Mouse (Mus musculus): ENCODE measurements around the gene Tbc1d13. TPM values are rescaled to one million over a fixed set of nuclear protein-coding genes. Genes with fewer than 3 reads are reported as not detected.

The Tbc1d13 gene
- polyA plus RNA-seq (2014; fragmentation: Illumina TruSeq; extraction: RNeasy Lipid Tissue Mini Kit (QIAGEN cat#74804); ENCODE audit: low replicate concordance) = 10.1 TPM

DNA sequence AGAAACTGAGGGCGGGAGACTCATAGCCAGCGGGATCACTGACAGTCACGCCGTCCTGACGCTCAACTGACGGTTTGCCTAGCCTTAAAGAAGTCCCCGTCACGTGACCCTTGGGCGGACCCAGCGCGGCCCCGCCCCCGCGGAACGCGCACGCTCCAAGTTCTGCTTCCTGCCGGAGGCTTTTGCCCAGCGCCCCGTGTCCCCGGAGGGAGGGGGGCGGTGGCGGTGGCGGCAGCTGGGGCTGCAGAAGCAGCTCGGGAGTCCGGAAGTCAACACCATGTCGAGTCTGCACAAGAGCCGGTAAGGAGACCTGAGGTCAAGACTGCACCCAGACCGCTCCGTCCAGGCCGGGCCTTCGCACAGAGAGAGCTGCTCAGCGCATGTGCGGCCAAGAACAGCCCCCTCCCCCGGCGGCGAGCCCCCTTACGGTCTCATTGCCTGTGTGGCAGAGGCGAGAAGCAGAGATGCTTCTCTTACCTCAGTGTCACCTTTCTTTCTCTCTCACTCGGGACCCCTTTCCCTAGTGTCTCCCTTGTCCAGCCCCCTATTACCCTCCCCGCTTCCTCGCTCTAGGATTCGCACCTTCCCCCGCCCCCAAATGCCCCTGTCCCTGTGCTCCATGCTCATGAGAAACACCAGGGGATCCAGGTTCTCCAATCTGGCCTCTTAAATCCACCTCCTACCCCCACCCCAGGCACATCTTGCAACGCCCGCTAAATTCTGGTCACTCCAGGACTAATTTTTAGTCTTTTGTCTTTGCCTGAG is at the start of gene Tbc1d13:
Gene Tbc1d13, plus strand, starts transcription at position 134 of the 765 bp plus-strand sequence.

DNA sequence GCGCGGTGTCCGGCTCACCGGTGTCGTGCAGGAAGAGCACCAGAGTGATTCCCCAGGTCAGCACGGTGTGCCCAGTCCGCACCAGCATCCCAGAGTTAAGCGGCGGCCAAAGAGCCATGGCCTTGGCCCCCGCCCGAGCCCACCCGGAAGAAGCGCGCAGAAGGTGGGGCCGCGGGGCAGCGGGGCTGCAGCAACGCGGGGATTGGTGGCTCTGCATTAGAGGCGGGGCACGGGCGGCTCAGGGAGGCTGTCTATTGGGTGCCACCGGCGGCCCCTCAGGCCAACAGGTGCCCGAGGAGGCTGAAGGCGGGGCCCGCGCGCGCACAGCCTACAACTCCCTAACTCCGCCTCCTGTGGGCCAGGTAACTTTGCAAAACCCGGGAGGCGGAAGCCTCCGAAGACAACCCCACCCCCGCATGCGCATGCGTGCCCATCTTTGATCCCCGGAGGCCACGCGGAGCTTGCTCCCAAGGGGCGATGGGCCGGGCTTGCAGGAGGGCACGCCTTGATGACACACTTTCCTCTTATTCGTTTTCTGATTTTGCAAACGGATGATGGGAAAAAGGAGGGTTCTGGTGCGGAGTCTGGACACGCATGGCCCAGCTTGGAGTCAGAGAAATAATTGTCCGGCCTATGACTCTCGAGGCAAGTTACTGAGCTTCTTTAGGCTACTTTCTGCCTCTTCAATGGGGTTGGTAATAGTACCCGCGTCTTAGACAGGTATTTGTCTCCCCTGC is 39.9 kb upstream of the Tbc1d13 start, which contains the start of gene Zdhhc12:
Gene Zdhhc12, minus strand, starts transcription at position 178 of the 737 bp plus-strand sequence.

GRCm38 (mm10) chr2:30124472-30125274 is 8.9 kb upstream of the Tbc1d13 start, which contains the start of gene Zer1:
Gene Zer1 (minus strand): TSS chr2:30124585.

DNA sequence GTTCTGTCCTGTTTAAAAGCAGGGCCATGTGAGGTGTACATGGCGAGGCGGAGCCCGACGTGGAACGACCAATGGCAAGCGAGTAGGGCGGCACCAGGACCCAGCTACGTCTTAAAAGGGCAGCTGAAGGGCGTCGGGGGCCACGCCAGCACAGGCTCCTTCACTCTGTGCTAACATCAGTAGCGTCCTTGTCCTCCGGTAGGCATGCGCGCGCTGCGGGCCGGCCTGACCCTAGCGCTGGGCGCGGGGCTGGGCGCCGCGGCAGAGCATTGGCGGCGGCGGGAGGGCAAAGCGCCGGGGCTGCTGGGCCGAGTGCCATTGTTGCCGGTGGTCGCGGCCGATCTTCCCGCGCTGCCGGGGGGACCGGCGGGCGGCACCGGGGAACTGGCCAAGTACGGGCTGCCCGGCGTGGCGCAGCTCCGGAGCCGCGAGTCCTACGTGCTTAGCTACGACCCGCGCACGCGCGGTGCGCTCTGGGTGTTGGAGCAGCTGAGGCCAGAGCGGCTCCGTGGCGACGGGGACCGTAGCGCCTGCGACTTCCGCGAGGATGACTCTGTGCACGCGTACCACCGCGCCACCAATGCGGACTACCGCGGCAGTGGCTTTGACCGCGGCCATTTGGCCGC is 37.9 kb downstream of the Tbc1d13 start, which contains the start of gene Endog:
Gene Endog, plus strand, starts transcription at position 123 of the 626 bp plus-strand sequence.

GRCm38 (mm10) chr2:30177700-30178675 is 44.4 kb downstream of the Tbc1d13 start, which contains the start of gene Spout1:
Gene Spout1 (minus strand): TSS chr2:30178459.

Other genes with a start within 250 kb of the Tbc1d13 start
- 2.7 TPM for gene Odf2, start 244.5 kb upstream of the Tbc1d13 start, polyA plus RNA-seq (2014; fragmentation: Illumina TruSeq; extraction: RNeasy Lipid Tissue Mini Kit (QIAGEN cat#74804); ENCODE audit: low replicate concordance)
- 5.7 TPM for gene Gle1, start 198.3 kb upstream of the Tbc1d13 start, polyA plus RNA-seq (2014; fragmentation: Illumina TruSeq; extraction: RNeasy Lipid Tissue Mini Kit (QIAGEN cat#74804); ENCODE audit: low replicate concordance)
- gene Sptan1, start 168.2 kb upstream of the Tbc1d13 start, polyA plus RNA-seq (2014; fragmentation: Illumina TruSeq; extraction: RNeasy Lipid Tissue Mini Kit (QIAGEN cat#74804); ENCODE audit: low replicate concordance) = 28.2 TPM
- gene Wdr34, start 84.9 kb upstream of the Tbc1d13 start, polyA plus RNA-seq (2014; fragmentation: Illumina TruSeq; extraction: RNeasy Lipid Tissue Mini Kit (QIAGEN cat#74804); ENCODE audit: low replicate concordance) = not detected
- gene Set, start 76.4 kb upstream of the Tbc1d13 start, polyA plus RNA-seq (2014; fragmentation: Illumina TruSeq; extraction: RNeasy Lipid Tissue Mini Kit (QIAGEN cat#74804); ENCODE audit: low replicate concordance) = 219 TPM
- gene Pkn3, start 56.1 kb upstream of the Tbc1d13 start, polyA plus RNA-seq (2014; fragmentation: Illumina TruSeq; extraction: RNeasy Lipid Tissue Mini Kit (QIAGEN cat#74804); ENCODE audit: low replicate concordance) = not detected
- gene Zdhhc12, start 40.1 kb upstream of the Tbc1d13 start, polyA plus RNA-seq (2014; fragmentation: Illumina TruSeq; extraction: RNeasy Lipid Tissue Mini Kit (QIAGEN cat#74804); ENCODE audit: low replicate concordance) = 3.9 TPM
- 2.1 TPM for gene Zer1, start 9.2 kb upstream of the Tbc1d13 start, polyA plus RNA-seq (2014; fragmentation: Illumina TruSeq; extraction: RNeasy Lipid Tissue Mini Kit (QIAGEN cat#74804); ENCODE audit: low replicate concordance)
- gene Endog, start 37.7 kb downstream of the Tbc1d13 start, polyA plus RNA-seq (2014; fragmentation: Illumina TruSeq; extraction: RNeasy Lipid Tissue Mini Kit (QIAGEN cat#74804); ENCODE audit: low replicate concordance) = not detected
- gene Spout1, start 44.7 kb downstream of the Tbc1d13 start, polyA plus RNA-seq (2014; fragmentation: Illumina TruSeq; extraction: RNeasy Lipid Tissue Mini Kit (QIAGEN cat#74804); ENCODE audit: low replicate concordance) = 0.30 TPM
- gene Kyat1, start 72.1 kb downstream of the Tbc1d13 start, polyA plus RNA-seq (2014; fragmentation: Illumina TruSeq; extraction: RNeasy Lipid Tissue Mini Kit (QIAGEN cat#74804); ENCODE audit: low replicate concordance) = 0.48 TPM
- 1.5 TPM for gene Lrrc8a, start 104.0 kb downstream of the Tbc1d13 start, polyA plus RNA-seq (2014; fragmentation: Illumina TruSeq; extraction: RNeasy Lipid Tissue Mini Kit (QIAGEN cat#74804); ENCODE audit: low replicate concordance)
- not detected for gene Gm28035, start 106.8 kb downstream of the Tbc1d13 start, polyA plus RNA-seq (2014; fragmentation: Illumina TruSeq; extraction: RNeasy Lipid Tissue Mini Kit (QIAGEN cat#74804); ENCODE audit: low replicate concordance)
- gene Phyhd1, start 132.5 kb downstream of the Tbc1d13 start, polyA plus RNA-seq (2014; fragmentation: Illumina TruSeq; extraction: RNeasy Lipid Tissue Mini Kit (QIAGEN cat#74804); ENCODE audit: low replicate concordance) = 0.74 TPM
- gene Gm28038, start 147.3 kb downstream of the Tbc1d13 start, polyA plus RNA-seq (2014; fragmentation: Illumina TruSeq; extraction: RNeasy Lipid Tissue Mini Kit (QIAGEN cat#74804); ENCODE audit: low replicate concordance) = not detected
- gene Dolk, start 152.6 kb downstream of the Tbc1d13 start, polyA plus RNA-seq (2014; fragmentation: Illumina TruSeq; extraction: RNeasy Lipid Tissue Mini Kit (QIAGEN cat#74804); ENCODE audit: low replicate concordance) = 5.9 TPM
- 6.1 TPM for gene Nup188, start 152.7 kb downstream of the Tbc1d13 start, polyA plus RNA-seq (2014; fragmentation: Illumina TruSeq; extraction: RNeasy Lipid Tissue Mini Kit (QIAGEN cat#74804); ENCODE audit: low replicate concordance)
- 1.0 TPM for gene Sh3glb2, start 225.6 kb downstream of the Tbc1d13 start, polyA plus RNA-seq (2014; fragmentation: Illumina TruSeq; extraction: RNeasy Lipid Tissue Mini Kit (QIAGEN cat#74804); ENCODE audit: low replicate concordance)
- gene Miga2, start 230.5 kb downstream of the Tbc1d13 start, polyA plus RNA-seq (2014; fragmentation: Illumina TruSeq; extraction: RNeasy Lipid Tissue Mini Kit (QIAGEN cat#74804); ENCODE audit: low replicate concordance) = 1.3 TPM

Data from small intestine, adult 10 weeks (tissue).